ENCODE assay signal across 26 mouse cellular contexts in the genomic region with DNA sequence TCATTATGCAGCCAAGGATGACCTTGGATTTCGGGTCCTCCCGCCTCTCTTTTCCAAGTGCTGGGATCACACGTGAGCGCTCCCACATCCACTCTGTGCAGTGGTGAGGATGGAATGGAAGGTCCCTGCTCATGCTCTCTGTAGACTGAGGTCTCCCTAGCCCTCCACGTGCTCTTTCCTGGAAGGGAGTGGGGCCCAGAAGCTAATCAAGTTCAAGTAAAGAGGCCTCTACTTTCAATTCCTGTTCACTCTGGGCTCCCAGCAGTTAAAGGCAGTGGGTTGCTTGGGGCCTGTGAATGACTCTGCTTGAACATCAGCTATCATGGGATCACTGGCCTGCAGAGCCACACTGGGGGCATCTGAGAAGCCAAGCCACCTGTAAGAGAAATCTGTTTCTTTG. TPM values are rescaled to one million over a fixed set of nuclear protein-coding genes. Genes with fewer than 3 reads are reported as not detected.
A peak's percentile ranks its signal among the peaks of the same experiment; 100 is the strongest.
DNase-seq lines count a peak whose midpoint lies in the region; ATAC-seq and TF ChIP-seq lines count a peak whose summit lies in the region.
"Had no signal": no experiment of that assay in that cellular context is flagged by ENCODE, and none has a peak within 500 bp of the region (broad histone marks: within the 10 kb centered on the region; RNA-seq: fewer than 3 reads in every experiment).

No protein-coding gene starts in this region.

- H3K36me3 ChIP-seq in kidney, adult 2 months (ENCODE audit: control insufficient read depth, insufficient read depth, low read length): no peaks in the 10 kb centered on the region
- H3K36me3 ChIP-seq: embryonic facial prominence, embryonic 13.5 days; embryonic facial prominence, embryonic 15.5 days; forebrain, embryonic 10.5 days; forebrain, embryonic 12.5 days had no signal

- no peak for TF ChIP-seq CTCF in gastrocnemius, adult 2 months (IDR thresholded peaks at IDR 0.05)
- TF ChIP-seq CTCF in bone marrow macrophage, adult 2 months (IDR thresholded peaks at IDR 0.05; ENCODE audit: low read depth, low read length): no peak
- no peak for TF ChIP-seq CTCF in kidney, adult 2 months (conservative IDR thresholded peaks at IDR 0.05; ENCODE audit: insufficient read depth, insufficient read length, low read depth, low read length)

- no peak for DNase-seq in gastrocnemius, adult 2 months
- no peak for DNase-seq in gastrocnemius, postnatal 36 days
- DNase-seq in A20 (ENCODE audit: low read depth, low spot score): peak; percentile 35
- DNase-seq in kidney, adult 8-10 months: no peak
- DNase-seq in kidney, adult 2 months: no peak
- no peak for DNase-seq in left cerebral cortex, adult 8-10 months (ENCODE audit: low spot score in 2 of 2)
- DNase-seq: adrenal gland, adult 2 months; adrenal gland, postnatal 10 days; adrenal gland, postnatal 25 days; cerebellum, adult 11-12 months; cerebellum, adult 2 months; cerebellum, postnatal 10 days; cerebellum, postnatal 25 days; embryo, embryonic 11 days had no signal

- intact Hi-C loops in gastrocnemius, adult 2 months (cut with DNase I): no loop called here
- intact Hi-C loops in gastrocnemius, postnatal 36 days (cut with DNase I): no loop called here

- ATAC-seq in granulocyte monocyte progenitor cell, adult 5-6 weeks (replicated peaks; ENCODE audit: poor library complexity, severe bottlenecking): peak; percentile 47
- ATAC-seq: CD4-positive, CD25-positive, alpha-beta regulatory T cell, adult 4 months; forebrain, embryonic 14.5 days; forebrain, embryonic 16.5 days had no signal

- 87% methylated on average over 5 of the region's 5 CpGs for WGBS in kidney, adult 2 months

- H3K4me3 ChIP-seq in gastrocnemius, adult 2 months: no peak overlapping the region
- H3K4me3 ChIP-seq in bone marrow macrophage, adult 2 months (ENCODE audit: insufficient read depth, low read length): no peak overlapping the region
- H3K4me3 ChIP-seq in kidney, adult 2 months (ENCODE audit: insufficient read depth, low read depth, low read length): no peak overlapping the region
- H3K4me3 ChIP-seq: embryonic facial prominence, embryonic 13.5 days; embryonic facial prominence, embryonic 15.5 days; erythroblast, embryonic 14.5 days; forebrain, embryonic 10.5 days; forebrain, embryonic 12.5 days had no signal

- peaks cover 54% of the 10 kb centered on the region for H3K4me1 ChIP-seq in bone marrow macrophage, adult 2 months (ENCODE audit: control insufficient read depth, insufficient read depth, low read length)
- H3K4me1 ChIP-seq in kidney, adult 2 months (ENCODE audit: control insufficient read depth, insufficient read depth, low read length): peaks cover 5% of the 10 kb centered on the region; the same call in 1 of the 2 replicates

- peak overlapping the region; percentile 16 for H3K27ac ChIP-seq in gastrocnemius, adult 2 months
- peak overlapping the region; percentile 14 for H3K27ac ChIP-seq in bone marrow macrophage, adult 2 months (ENCODE audit: insufficient read depth, low read depth, low read length)
- H3K27ac ChIP-seq in kidney, adult 2 months (ENCODE audit: insufficient read depth, low read depth, low read length): no peak overlapping the region
- H3K27ac ChIP-seq: embryonic facial prominence, embryonic 13.5 days; embryonic facial prominence, embryonic 15.5 days; forebrain, embryonic 10.5 days; forebrain, embryonic 12.5 days had no signal

- no peak for TF ChIP-seq POLR2A in bone marrow macrophage, adult 2 months (IDR thresholded peaks at IDR 0.05; ENCODE audit: borderline replicate concordance, low read depth, low read length)
- no peak for TF ChIP-seq POLR2A in kidney, adult 2 months (IDR thresholded peaks at IDR 0.05; ENCODE audit: low read depth, low read length)

- H3K27me3 ChIP-seq in kidney, adult 2 months (replicated peaks; ENCODE audit: control insufficient read depth, insufficient read depth, low read length): no peaks in the 10 kb centered on the region
- H3K27me3 ChIP-seq: forebrain, embryonic 12.5 days had no signal

RNA-seq across cellular contexts. Expression of a gene that starts 6.0 kb away (rescaled TPM):
- total RNA-seq in gastrocnemius, adult 2 months (2021): 10 to 100 TPM; 18.0 to 24.3 TPM
- 10 to 100 TPM; 19.3 to 20.4 TPM for total RNA-seq in gastrocnemius, postnatal 36 days (2021)
- polyA plus RNA-seq in bone marrow macrophage, adult 2 months (2012; ENCODE audit: insufficient read depth, insufficient read length, missing spikeins): 35.2 and 35.6 TPM in 2 replicates
- 2.6 and 3.2 TPM in 2 replicates for total RNA-seq in granulocyte monocyte progenitor cell, adult 5-6 weeks (2014; fragmentation: Nextera tagmentation)
- total RNA-seq in granulocyte monocyte progenitor cell, adult 5-6 weeks (2017): 0.26 and 1.9 TPM in 2 replicates
- 16.4 and 18.4 TPM in 2 replicates for polyA plus RNA-seq in kidney, adult 2 months (2012; rRNA removed)
- 100 to 1,000 TPM; 201 to 205 (median 202) TPM for total RNA-seq in left cerebral cortex, adult 8-10 months (2022)

RNA-seq across cellular contexts. Expression of a gene that starts 6.3 kb away (rescaled TPM):
- under 1 TPM; 0.56 to 0.59 TPM for total RNA-seq in gastrocnemius, adult 2 months (2021)
- total RNA-seq in gastrocnemius, postnatal 36 days (2021): not detected
- not detected in 2 replicates for polyA plus RNA-seq in bone marrow macrophage, adult 2 months (2012; ENCODE audit: insufficient read depth, insufficient read length, missing spikeins)
- total RNA-seq in granulocyte monocyte progenitor cell, adult 5-6 weeks (2014; fragmentation: Nextera tagmentation): not detected in 2 replicates
- not detected in 2 replicates for total RNA-seq in granulocyte monocyte progenitor cell, adult 5-6 weeks (2017)
- polyA plus RNA-seq in kidney, adult 2 months (2012; rRNA removed): 0.83 and 0.92 TPM in 2 replicates
- 10 to 100 TPM in 1 of 4 experiments, 1 to 10 TPM in 3; 7.7 to 11.7 (median 9.6) TPM for total RNA-seq in left cerebral cortex, adult 8-10 months (2022)
- total RNA-seq: MEL had no signal
- polyA plus RNA-seq: CD4-positive, CD25-positive, alpha-beta regulatory T cell, adult 4 months; erythroblast, embryonic 14.5 days had no signal

RNA-seq across cellular contexts. Expression of a gene that starts 46.2 kb away (rescaled TPM):
- under 1 TPM in 1 of 2 experiments, not detected in 1; 0.67 TPM for total RNA-seq in gastrocnemius, adult 2 months (2021)
- total RNA-seq in gastrocnemius, postnatal 36 days (2021): under 1 TPM in 1 of 2 experiments, not detected in 1; 0.37 TPM
- 4.6 TPM in 1 of 2 replicates, not detected in the other for polyA plus RNA-seq in bone marrow macrophage, adult 2 months (2012; ENCODE audit: insufficient read depth, insufficient read length, missing spikeins)
- 1.9 TPM in 1 of 2 replicates, not detected in the other for total RNA-seq in granulocyte monocyte progenitor cell, adult 5-6 weeks (2014; fragmentation: Nextera tagmentation)
- not detected in 2 replicates for total RNA-seq in granulocyte monocyte progenitor cell, adult 5-6 weeks (2017)
- polyA plus RNA-seq in kidney, adult 2 months (2012; rRNA removed): 0.11 and 0.42 TPM in 2 replicates
- 1 to 10 TPM; 2.7 to 5.7 (median 4.3) TPM for total RNA-seq in left cerebral cortex, adult 8-10 months (2022)
- total RNA-seq: ES-E14, MEL had no signal
- polyA plus RNA-seq: CD4-positive, CD25-positive, alpha-beta regulatory T cell, adult 4 months; erythroblast, embryonic 14.5 days had no signal

Comparison
In these comparisons a context has a peak if more than half of its experiments do, and no peak if none do; other contexts are left out.
1. RNA of a gene that starts 6.0 kb away (total RNA-seq): 201 to 205 TPM in left cerebral cortex, adult 8-10 months; 18.0 to 24.3 TPM in gastrocnemius, adult 2 months, 19.3 to 20.4 TPM in gastrocnemius, postnatal 36 days and 0.26 to 3.2 TPM in granulocyte monocyte progenitor cell, adult 5-6 weeks; every median in the first group is over 4 times any median in the second.
2. RNA of a gene that starts 6.3 kb away (total RNA-seq): 7.7 to 11.7 TPM in left cerebral cortex, adult 8-10 months; 0.56 to 0.59 TPM in gastrocnemius, adult 2 months, not detected in gastrocnemius, postnatal 36 days and not detected in granulocyte monocyte progenitor cell, adult 5-6 weeks; every median in the first group is over 4 times any median in the second.